22 mouse cellular contexts compared by ENCODE assay signal in genomic region chr4:33260311-33260710, GRCm38 (mm10). TPM values are rescaled to one million over a fixed set of nuclear protein-coding genes. Genes with fewer than 3 reads are reported as not detected.
DNase-seq lines count a peak whose midpoint lies in the region; ATAC-seq lines count a peak whose summit lies in the region.
"Had no signal": no experiment of that assay in that cellular context is flagged by ENCODE, and none has a peak within 500 bp of the region (broad histone marks: within the 10 kb centered on the region; RNA-seq: fewer than 3 reads in every experiment).

No protein-coding gene starts in this region.

- DNase-seq in heart, adult 11 months, result peak; percentile 90
- no peak for DNase-seq in heart, embryonic 10.5 days (ENCODE audit: low spot score)
- no peak for DNase-seq in lung, postnatal 36 days
- peak; percentile 57 for DNase-seq in NIH3T3 (ENCODE audit: low read depth)
- no peak for DNase-seq in testis, postnatal 14 days (ENCODE audit: low spot score)
- no peak for DNase-seq in thymus, adult 18-20 months
- DNase-seq: adrenal gland, postnatal 36 days; cerebellum, adult 2 months; gastrocnemius, postnatal 25 days; kidney, adult 11 months; lung, embryonic 14.5 days; right cerebral cortex, adult 18-20 months; thymus, postnatal 36 days had no signal

- H3K4me3 ChIP-seq in heart, embryonic 10.5 days, result no peak overlapping the region
- H3K4me3 ChIP-seq in lung, embryonic 15.5 days, result no peak overlapping the region
- H3K4me3 ChIP-seq: embryonic facial prominence, embryonic 10.5 days; erythroblast, embryonic 14.5 days; forebrain, embryonic 13.5 days; heart, embryonic 13.5 days; limb, embryonic 15.5 days; midbrain, embryonic 13.5 days; neural tube, embryonic 13.5 days had no signal

- H3K4me2 ChIP-seq in lung, embryonic 15.5 days, result 0 out of 2 replicates have a peak overlapping the region, but pooled peaks have one; percentile 21
- H3K4me2 ChIP-seq: forebrain, embryonic 13.5 days; limb, embryonic 15.5 days; lung, embryonic 14.5 days; midbrain, embryonic 13.5 days; neural tube, embryonic 13.5 days had no signal

- no peaks in the 10 kb centered on the region for H3K9me3 ChIP-seq in heart, embryonic 10.5 days
- H3K9me3 ChIP-seq in lung, embryonic 15.5 days, result no peaks in the 10 kb centered on the region
- H3K9me3 ChIP-seq: embryonic facial prominence, embryonic 10.5 days; forebrain, embryonic 13.5 days; heart, embryonic 13.5 days; limb, embryonic 15.5 days; midbrain, embryonic 13.5 days; neural tube, embryonic 13.5 days had no signal

- peaks cover 10% of the 10 kb centered on the region; the same call in 1 of the 2 replicates for H3K4me1 ChIP-seq in heart, embryonic 10.5 days
- H3K4me1 ChIP-seq in lung, embryonic 15.5 days, result peaks cover 20% of the 10 kb centered on the region
- H3K4me1 ChIP-seq: forebrain, embryonic 13.5 days; midbrain, embryonic 13.5 days; neural tube, embryonic 13.5 days had no signal

- no peak overlapping the region for H3K9ac ChIP-seq in lung, embryonic 15.5 days
- H3K9ac ChIP-seq: forebrain, embryonic 13.5 days; heart, embryonic 13.5 days; limb, embryonic 15.5 days; lung, embryonic 14.5 days; midbrain, embryonic 13.5 days; neural tube, embryonic 13.5 days had no signal

- H3K27ac ChIP-seq in heart, embryonic 10.5 days, result no peak overlapping the region
- H3K27ac ChIP-seq in lung, embryonic 15.5 days, result peak overlapping the region; percentile 85; the same call in 1 of the 2 replicates
- H3K27ac ChIP-seq: embryonic facial prominence, embryonic 10.5 days; forebrain, embryonic 13.5 days; midbrain, embryonic 13.5 days; neural tube, embryonic 13.5 days had no signal

- H3K36me3 ChIP-seq in heart, embryonic 10.5 days, result no peaks in the 10 kb centered on the region
- H3K36me3 ChIP-seq in lung, embryonic 15.5 days, result no peaks in the 10 kb centered on the region
- H3K36me3 ChIP-seq: embryonic facial prominence, embryonic 10.5 days; heart, embryonic 13.5 days; limb, embryonic 15.5 days; midbrain, embryonic 13.5 days; neural tube, embryonic 13.5 days had no signal

- H3K27me3 ChIP-seq in heart, embryonic 10.5 days (ENCODE audit: insufficient read depth, poor library complexity, severe bottlenecking), result no peaks in the 10 kb centered on the region
- no peaks in the 10 kb centered on the region for H3K27me3 ChIP-seq in lung, embryonic 15.5 days
- H3K27me3 ChIP-seq: forebrain, embryonic 13.5 days; heart, embryonic 13.5 days; limb, embryonic 15.5 days; midbrain, embryonic 13.5 days; neural tube, embryonic 13.5 days had no signal

- ATAC-seq in lung, embryonic 15.5 days (ENCODE audit: borderline replicate concordance, extremely low read depth, low FRiP score, low TSS enrichment), result no peak
- ATAC-seq: forebrain, embryonic 13.5 days; hindbrain, embryonic 16.5 days; midbrain, embryonic 13.5 days had no signal

RNA-seq across cellular contexts. Expression of gene Pnrc1, which starts 29.7 kb away (rescaled TPM):
- polyA plus RNA-seq in heart, embryonic 10.5 days (2016; fragmentation: Nextera tagmentation; extraction: Ambion mirVana), result 73.8 and 78.9 TPM in 2 replicates
- 122 and 129 TPM in 2 replicates for polyA plus RNA-seq in lung, embryonic 15.5 days (2015; fragmentation: Nextera tagmentation; extraction: Ambion mirVana)

RNA-seq across cellular contexts. Expression of gene Rngtt, which starts 49.8 kb away (rescaled TPM):
- polyA plus RNA-seq in heart, embryonic 10.5 days (2016; fragmentation: Nextera tagmentation; extraction: Ambion mirVana), result 22.2 and 28.3 TPM in 2 replicates
- 23.3 and 25.4 TPM in 2 replicates for polyA plus RNA-seq in lung, embryonic 15.5 days (2015; fragmentation: Nextera tagmentation; extraction: Ambion mirVana)

RNA-seq across cellular contexts. Expression of gene Srsf12, which starts 51.5 kb away (rescaled TPM):
- 1.5 and 1.9 TPM in 2 replicates for polyA plus RNA-seq in heart, embryonic 10.5 days (2016; fragmentation: Nextera tagmentation; extraction: Ambion mirVana)
- polyA plus RNA-seq in lung, embryonic 15.5 days (2015; fragmentation: Nextera tagmentation; extraction: Ambion mirVana), result 3.3 TPM in 2 replicates
- polyA plus RNA-seq: erythroblast, embryonic 14.5 days had no signal

Comparison
In these comparisons a context has a peak if more than half of its experiments do, and no peak if none do; other contexts are left out.
1. DNase-seq: peak in heart, adult 11 months (single experiment) and NIH3T3 (single experiment); none in heart, embryonic 10.5 days (single experiment), lung, postnatal 36 days (single experiment), testis, postnatal 14 days (single experiment) and thymus, adult 18-20 months (0 of 2).